Mouse (Mus musculus) embryonic stem cell, embryonic (primary cell): ENCODE results near the gene Fcgrt.

ENCODE experiments used
- CTCF ChIA-PET, 4 experiments: fragments of 300-600 bp in 2 of 4; fragments of 350-600 bp in 2 of 4; sonication (Branson Sonifier 250); formaldehyde crosslinking; loops; one replicate each; lab custom pipeline; 2022; ENCODE audit warnings: inconsistent platforms in 2 of 4; lab: Charles Lee
- POLR2A ChIA-PET, 4 experiments: fragments of 300-600 bp in 2 of 4; fragments of 350-600 bp in 2 of 4; sonication (Branson Sonifier 250); formaldehyde crosslinking; loops; one replicate each; lab custom pipeline; 2022; ENCODE audit warnings: antibody characterized with exemption in 4 of 4, inconsistent platforms in 1 of 4; lab: Charles Lee

The Fcgrt gene

GRCm38 (mm10) chr7:45103652-45104180 is at the start of gene Fcgrt:
TSS of gene Fcgrt (minus strand) at chr7:45103851.
- CTCF ChIA-PET = interaction anchor here in 3 of 4 experiments (0.5 to 1.9 kb wide), 10 partner anchors 17 to 180 kb away, joined by 3 to 8 read pairs (median 4); partner anchors contain the start of genes Flt3l (in 1 of the 3) and Gm45713 (in 1 of the 3)
- POLR2A ChIA-PET = interaction anchor here in 3 of 4 experiments (0.6 to 15.2 kb wide), 35 partner anchors 8 to 263 kb away, joined by 3 to 596 read pairs (median 5); partner anchors contain the start of genes Rcn3 (in 3 of the 3), Aldh16a1 (in 2 of the 3), Pih1d1 (in 2 of the 3) and Rpl13a (in 2 of the 3)

- CTCF ChIA-PET = interaction anchor here in 3 of 4 experiments (0.6 to 1.5 kb wide), 4 partner anchors 9 to 292 kb away, joined by 3 to 13 read pairs (median 4); no protein-coding TSS in a partner anchor
- POLR2A ChIA-PET = interaction anchor here in 3 of 4 experiments (0.8 to 7.3 kb wide), 35 partner anchors 7 to 283 kb away, joined by 3 to 144 read pairs (median 9); partner anchors contain the start of genes Rpl13a (in 2 of the 3), Slc17a7 (in 2 of the 3), Ccdc155 (in 1 of the 3) and Fcgrt (in 1 of the 3)
These were observed 49.4 kb upstream of the Fcgrt start for GRCm38 (mm10) chr7:45153052-45153451.

DNA sequence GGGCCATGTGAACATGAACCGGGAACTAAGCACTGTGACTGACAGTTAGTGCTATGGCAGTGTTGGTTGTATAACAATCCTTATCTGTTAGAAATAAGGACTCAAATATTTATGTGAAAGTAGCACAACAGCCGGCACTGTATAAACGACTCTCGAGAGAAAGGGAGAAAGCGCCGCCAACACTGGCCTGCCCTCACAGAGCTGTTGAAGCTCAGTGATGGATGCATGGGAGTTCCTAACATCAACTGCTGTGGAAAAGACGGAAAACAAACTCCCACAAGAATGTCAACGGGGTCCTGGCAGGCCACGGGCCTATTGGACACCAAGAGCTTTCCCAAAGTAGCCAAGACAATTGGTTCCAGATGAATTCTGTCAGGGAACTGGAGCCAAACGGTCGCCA is 47.7 kb upstream of the Fcgrt start:
- POLR2A ChIA-PET = interaction anchor here in 3 of 4 experiments (0.7 to 7.3 kb wide), 27 partner anchors 9 to 302 kb away, joined by 3 to 144 read pairs (median 4); partner anchors contain the start of genes Flt3l (in 3 of the 3), Gm45713 (in 3 of the 3), Ccdc155 (in 2 of the 3) and Rpl13a (in 2 of the 3)

DNA sequence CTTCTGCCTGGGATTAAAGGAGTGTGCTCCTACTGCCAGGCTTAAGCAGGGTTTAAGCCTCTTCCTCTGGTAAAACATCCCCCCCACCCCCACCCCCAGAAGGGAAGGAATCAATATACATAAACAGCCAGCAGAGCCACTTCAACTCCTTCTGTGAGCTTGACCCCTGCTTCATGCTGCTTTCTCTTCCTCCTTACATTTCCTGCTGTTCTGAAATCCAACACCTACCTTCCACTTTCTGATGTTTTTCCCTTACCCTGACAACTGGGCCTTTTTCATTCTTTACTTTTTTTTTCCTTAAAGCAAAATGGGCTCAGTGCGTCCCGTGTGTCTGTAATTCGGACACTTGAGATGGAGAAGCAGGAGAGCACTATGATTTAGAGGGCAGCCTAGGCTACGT is 46.7 kb upstream of the Fcgrt start:
- ChIA-PET POLR2A (interaction anchor here (0.6 to 7.3 kb wide), 24 partner anchors 8 to 312 kb away, joined by 3 to 144 read pairs (median 4); partner anchors contain the start of genes Rpl13a (in 3 of the 4), Flt3l (in 2 of the 4), Gm45713 (in 2 of the 4) and Ccdc155 (in 1 of the 4)), CTCF (interaction anchor here (0.5 to 3.4 kb wide), 15 partner anchors 12 to 254 kb away, joined by 3 to 10 read pairs (median 4); partner anchors contain the start of genes Flt3l (in 3 of the 4), Gm45713 (in 3 of the 4) and Ap2a1 (in 1 of the 4))

More for the DNA sequence above, 47.7 kb upstream of the Fcgrt start:
- CTCF ChIA-PET = interaction anchor here (0.6 to 3.4 kb wide), 10 partner anchors 15 to 253 kb away, joined by 3 to 10 read pairs (median 4); partner anchors contain the start of genes Flt3l (in 3 of the 4), Gm45713 (in 3 of the 4) and Prmt1 (in 1 of the 4)

GRCm38 (mm10) chr7:45149545-45149944 is 45.9 kb upstream of the Fcgrt start:
- POLR2A ChIA-PET = interaction anchor here in 3 of 4 experiments (0.5 to 7.3 kb wide), 7 partner anchors 12 to 308 kb away, joined by 3 to 144 read pairs (median 3); partner anchors contain the start of genes Rpl13a (in 2 of the 3), Rps11 (in 1 of the 3) and Slc17a7 (in 1 of the 3)
- CTCF ChIA-PET = interaction anchor here (0.6 to 3.4 kb wide), 6 partner anchors 13 to 220 kb away, joined by 3 to 10 read pairs (median 4); partner anchors contain the start of genes Flt3l (in 3 of the 4), Gm45713 (in 3 of the 4) and Ap2a1 (in 1 of the 4)

GRCm38 (mm10) chr7:45148534-45149098 is 45.0 kb upstream of the Fcgrt start:
- ChIA-PET CTCF (no interaction called here), POLR2A (interaction anchor here in 2 of 4 experiments (1.1 to 7.3 kb wide), 3 partner anchors 15 to 20 kb away, joined by 3 to 101 read pairs (median 57); partner anchors contain the start of genes Rpl13a (in 1 of the 2) and Slc17a7 (in 1 of the 2))

GRCm38 (mm10) chr7:45147899-45148298 is 44.2 kb upstream of the Fcgrt start:
- ChIA-PET CTCF (no interaction called here), POLR2A (interaction anchor here in 2 of 4 experiments (1.0 to 2.2 kb wide), 4 partner anchors 11 to 56 kb away, joined by 3 to 9 read pairs (median 3); partner anchors contain the start of genes Flt3l (in 1 of the 2), Gm45713 (in 1 of the 2) and Rcn3 (in 1 of the 2))

DNA sequence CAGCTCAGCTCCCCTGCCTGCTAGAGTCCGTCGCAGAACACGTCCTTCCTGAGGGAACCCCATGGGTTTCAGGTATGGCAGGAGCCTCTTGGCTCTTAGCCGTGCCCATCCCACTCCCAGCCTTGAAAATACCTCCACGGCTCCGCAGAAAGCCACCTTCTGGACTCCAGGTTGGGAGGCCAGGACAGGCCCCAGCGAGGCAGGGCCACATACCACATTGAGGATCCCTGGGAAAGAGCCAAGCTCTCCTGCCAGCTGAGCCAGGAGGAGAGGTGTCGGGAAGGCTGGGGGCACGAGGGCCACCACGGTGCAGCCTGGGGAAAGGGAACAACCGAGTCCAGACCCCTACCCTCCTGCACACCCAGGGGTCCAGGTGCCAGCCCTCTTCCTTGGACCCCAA is 43.6 kb upstream of the Fcgrt start:
- POLR2A ChIA-PET = interaction anchor here in 2 of 4 experiments (1.0 to 2.2 kb wide), 6 partner anchors 10 to 89 kb away, joined by 3 to 9 read pairs (median 4); partner anchors contain the start of genes Flt3l (in 2 of the 2), Gm45713 (in 1 of the 2) and Rcn3 (in 1 of the 2)
- CTCF ChIA-PET = no interaction called here

DNA sequence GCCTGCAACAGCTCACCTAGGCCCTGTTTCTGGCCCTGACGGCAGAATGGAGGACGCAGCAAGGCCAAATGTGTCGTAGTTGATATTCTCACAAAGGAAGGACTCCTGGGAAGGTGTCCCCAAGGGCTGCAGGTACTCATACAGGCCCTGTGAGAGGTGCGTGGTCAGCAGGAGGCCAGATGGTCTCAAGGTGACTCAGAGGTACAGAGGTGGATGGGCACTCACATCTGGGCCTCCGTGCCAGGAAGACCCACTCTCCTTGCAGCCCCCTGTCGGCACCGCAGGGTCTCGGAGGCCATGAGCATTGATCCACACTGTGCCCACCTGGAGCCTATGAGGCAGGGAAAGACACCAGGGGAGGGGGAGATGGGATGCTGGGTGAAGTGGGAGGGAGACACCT is 41.8 kb upstream of the Fcgrt start:
- POLR2A ChIA-PET = interaction anchor here in 2 of 4 experiments (0.8 to 6.2 kb wide), 7 partner anchors 8 to 78 kb away, joined by 3 to 35 read pairs (median 9); partner anchors contain the start of genes Aldh16a1 (in 2 of the 2), Pih1d1 (in 2 of the 2), Ccdc155 (in 1 of the 2) and Flt3l (in 1 of the 2)
- CTCF ChIA-PET = interaction anchor here in 2 of 4 experiments (1.1 to 2.7 kb wide), 4 partner anchors 9 to 78 kb away, joined by 3 to 8 read pairs (median 5); partner anchors contain the start of genes Flt3l (in 2 of the 2) and Gm45713 (in 2 of the 2)

- POLR2A ChIA-PET = interaction anchor here in 3 of 4 experiments (0.7 to 6.2 kb wide), 10 partner anchors 9 to 77 kb away, joined by 3 to 35 read pairs (median 4); partner anchors contain the start of genes Aldh16a1 (in 2 of the 3), Pih1d1 (in 2 of the 3), Ccdc155 (in 1 of the 3) and Rpl13a (in 1 of the 3)
These were observed 40.9 kb upstream of the Fcgrt start for GRCm38 (mm10) chr7:45144368-45145174.

GRCm38 (mm10) chr7:45141914-45142313 is 38.3 kb upstream of the Fcgrt start:
- CTCF ChIA-PET = no interaction called here
- POLR2A ChIA-PET = interaction anchor here in 3 of 4 experiments (0.5 to 6.2 kb wide), 11 partner anchors 7 to 426 kb away, joined by 3 to 35 read pairs (median 5); partner anchors contain the start of genes Aldh16a1 (in 2 of the 3) and Pih1d1 (in 2 of the 3)

More at GRCm38 (mm10) chr7:45144368-45145174, 40.9 kb upstream of the Fcgrt start:
- CTCF ChIA-PET = interaction anchor here in 2 of 4 experiments (0.9 to 2.7 kb wide), 4 partner anchors 8 to 77 kb away, joined by 3 to 8 read pairs (median 6); partner anchors contain the start of genes Flt3l (in 1 of the 2) and Gm45713 (in 1 of the 2)

- ChIA-PET CTCF (no interaction called here), POLR2A (interaction anchor here in 3 of 4 experiments (0.5 to 6.2 kb wide), 5 partner anchors 9 to 427 kb away, joined by 3 to 35 read pairs (median 3); partner anchors contain the start of genes Aldh16a1 (in 1 of the 3) and Pih1d1 (in 1 of the 3))
These were observed 37.7 kb upstream of the Fcgrt start for GRCm38 (mm10) chr7:45141319-45141718.

DNA sequence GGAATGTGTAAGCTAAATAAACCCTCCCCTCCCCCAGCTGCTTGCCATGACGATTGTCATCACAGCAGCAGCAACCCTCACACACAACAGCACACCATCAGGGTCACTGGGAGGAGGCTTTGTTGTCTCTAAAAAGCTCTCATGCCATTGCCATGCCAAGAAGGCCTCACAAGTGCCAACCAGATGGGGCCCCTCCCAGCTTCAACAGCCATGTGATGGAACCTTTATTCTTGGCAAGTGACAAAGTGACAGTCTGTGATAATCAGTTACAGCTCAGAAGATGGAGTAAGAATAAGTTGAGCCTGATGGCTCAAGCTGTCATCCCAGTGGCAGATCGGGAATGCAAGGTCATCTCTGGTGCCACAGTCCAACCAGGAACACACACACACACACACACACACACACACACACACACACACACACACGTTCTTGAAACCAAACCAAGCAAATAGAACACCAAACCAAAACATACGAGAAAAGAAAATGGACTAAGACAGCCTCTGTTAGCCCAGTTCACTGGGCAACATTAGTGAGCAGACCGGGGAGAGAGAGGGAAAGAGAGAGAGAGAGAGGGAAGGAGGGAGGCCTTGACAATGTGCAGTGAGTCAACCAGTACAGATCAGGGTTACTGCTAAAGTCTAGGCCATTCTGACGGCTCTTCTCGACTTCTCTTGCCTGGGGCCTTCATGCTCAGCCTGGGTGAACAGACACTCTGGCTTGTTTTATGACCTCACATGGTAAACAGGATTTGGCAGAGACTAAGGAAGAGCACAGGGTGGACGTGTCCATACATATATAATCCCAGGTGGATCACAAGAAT is 36.5 kb upstream of the Fcgrt start:
- CTCF ChIA-PET = interaction anchor here in 3 of 4 experiments (0.6 to 1.6 kb wide), 4 partner anchors 11 to 213 kb away, joined by 3 to 6 read pairs (median 4); no protein-coding TSS in a partner anchor
- POLR2A ChIA-PET = interaction anchor here in 3 of 4 experiments (0.6 to 2.0 kb wide), 10 partner anchors 10 to 323 kb away, joined by 3 to 7 read pairs (median 4); partner anchors contain the start of genes Aldh16a1 (in 1 of the 3) and Rps11 (in 1 of the 3)

- ChIA-PET POLR2A (interaction anchor here in 2 of 4 experiments (1.0 to 2.6 kb wide), 4 partner anchors 8 to 59 kb away, joined by 3 to 32 read pairs (median 6); partner anchors contain the start of gene Rps11 (in 1 of the 2)), CTCF (interaction anchor here in 1 of 4 experiments (2.6 kb wide), 1 partner anchor 57 kb away, joined by 26 read pairs; no protein-coding TSS in a partner anchor)
These were observed 34.8 kb upstream of the Fcgrt start for GRCm38 (mm10) chr7:45138403-45138802.
